Mouse (Mus musculus) stomach, postnatal 0 days (tissue): ENCODE data around the gene Ggt5.

Experiments
- CTCF ChIP-seq: IDR thresholded peaks from 2 replicates; pipeline ENCODE4 v1.5.1; 2016; ENCODE audit warnings: antibody characterized with exemption, low read depth, mild to moderate bottlenecking, moderate library complexity
- EP300 ChIP-seq: optimal IDR thresholded peaks from 2 replicates; pipeline ENCODE3; 2016; ENCODE audit warnings: antibody characterized with exemption

DNA sequence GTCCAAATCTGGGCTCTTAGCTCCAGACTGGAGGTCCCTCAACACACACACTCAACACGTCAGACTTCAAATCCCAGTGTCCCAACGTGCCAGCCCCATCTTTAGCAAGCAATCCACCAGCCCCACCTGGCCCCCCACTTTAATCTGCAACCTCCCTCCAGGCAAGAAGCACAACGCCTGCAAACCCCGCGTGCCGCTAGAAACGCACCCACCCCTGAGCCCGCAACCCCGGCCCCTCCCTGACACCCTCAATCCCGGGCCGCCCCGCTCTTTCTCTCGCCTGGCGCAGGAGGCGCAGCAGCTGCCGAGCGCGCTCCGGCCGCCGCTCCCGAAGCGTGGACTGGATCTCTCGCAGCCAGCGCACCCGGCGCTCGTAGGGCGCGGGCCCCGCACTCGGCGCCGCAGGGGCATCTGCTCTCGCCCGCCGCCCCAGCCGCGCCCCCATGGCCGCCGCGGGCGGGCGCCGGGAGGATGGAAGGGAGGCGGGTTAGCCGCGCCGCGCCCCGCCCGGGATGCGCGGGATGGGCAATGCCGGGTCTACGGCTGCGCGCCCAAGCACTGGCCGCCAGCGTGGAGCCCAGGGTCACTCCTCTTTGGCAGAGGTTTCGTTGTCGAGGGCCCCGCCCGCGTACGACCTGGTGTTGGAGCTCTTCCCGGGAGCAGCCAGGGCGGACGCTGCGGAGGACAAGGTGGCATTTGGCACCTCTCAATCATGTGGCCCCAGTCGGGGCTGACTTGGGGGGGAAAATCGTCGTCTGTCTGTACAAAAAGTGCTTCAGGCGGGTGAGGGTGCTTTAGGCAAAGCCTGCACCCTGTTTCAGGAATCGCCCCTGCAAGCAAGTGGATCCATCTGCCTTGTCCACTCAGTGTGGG lies 29.2 kb upstream of the Ggt5 start, which contains the start of gene Lrrc75b:
- no peak for TF ChIP-seq CTCF
- no peak for TF ChIP-seq EP300
